Mouse (Mus musculus) heart, postnatal 14 days (tissue): Measurements from ENCODE around the gene Dsn1. TPM values are rescaled to one million over a fixed set of nuclear protein-coding genes. Genes with fewer than 3 reads are reported as not detected.

Experiments used
- DNase-seq, 2 experiments: peaks; one replicate each; pipeline ENCODE4 v3.0.0; 2021 to 2022
- intact Hi-C: fragments of 180-260 bp; cut with DNase I; formaldehyde crosslinking; loops from one replicate; pipeline ENCODE4 v1.15.1; 2025
- total RNA-seq, 2 experiments: library from RNA; stranded (reverse); gene quantifications; 2 replicates each; pipeline ENCODE4 v1.2.3; 2021

Gene Dsn1
- total RNA-seq, 2 experiments from 2014 or later, result 3.9 to 4.1 TPM

- intact Hi-C loops, result no loop called here
- DNase-seq, result peak; percentile 57 to 62
Measured at GRCm38 (mm10) chr2:157027106-157028008, 20.4 kb upstream of the Dsn1 start.

- DNase-seq, result no peak
- intact Hi-C loops, result no loop called here
Measured at GRCm38 (mm10) chr2:157021156-157021555, 14.2 kb upstream of the Dsn1 start.

- intact Hi-C loops, result no loop called here
- DNase-seq, result no peak
Measured at GRCm38 (mm10) chr2:157019228-157019627, 12.3 kb upstream of the Dsn1 start.

- DNase-seq, result no peak
- intact Hi-C loops, result no loop called here
Measured at GRCm38 (mm10) chr2:157016529-157017270, 9.7 kb upstream of the Dsn1 start.

- no peak for DNase-seq
- intact Hi-C loops, result no loop called here
Measured at GRCm38 (mm10) chr2:157012341-157012740, 5.4 kb upstream of the Dsn1 start.

- DNase-seq, result no peak
- intact Hi-C loops, result no loop called here
Measured at GRCm38 (mm10) chr2:157010634-157011310, 3.8 kb upstream of the Dsn1 start.

GRCm38 (mm10) chr2:157010121-157010520, 3.2 kb upstream of the Dsn1 start:
- no peak for DNase-seq
- intact Hi-C loops, result no loop called here

- DNase-seq, result no peak
- intact Hi-C loops, result no loop called here
Measured at GRCm38 (mm10) chr2:157008509-157008908, 1.6 kb upstream of the Dsn1 start.

GRCm38 (mm10) chr2:157007234-157007596, 261 bp upstream of the Dsn1 start:
- no peak for DNase-seq
- intact Hi-C loops, result no loop called here

- intact Hi-C loops, result no loop called here
- DNase-seq, result no peak
Measured at GRCm38 (mm10) chr2:157002321-157002720, 4.6 kb downstream of the Dsn1 start.

- DNase-seq, result no peak
- intact Hi-C loops, result loop anchor here (5.0 kb wide), 1 partner anchor 191 kb away; no protein-coding TSS in a partner anchor
Measured at GRCm38 (mm10) chr2:156998263-156998662, 8.7 kb downstream of the Dsn1 start.

GRCm38 (mm10) chr2:156996576-156996975, 10.4 kb downstream of the Dsn1 start:
- peak in 1 of 2 experiments; percentile 43 for DNase-seq
- intact Hi-C loops, result loop anchor here (2.0 to 5.0 kb wide), 3 partner anchors 92 to 189 kb away; no protein-coding TSS in a partner anchor

- DNase-seq, result peak; percentile 97
- intact Hi-C loops, result loop anchor here (5.0 kb wide), 1 partner anchor 129 kb away; the partner anchor contains the start of gene Rab5if
Measured at GRCm38 (mm10) chr2:156991470-156992319, 15.3 kb downstream of the Dsn1 start, which contains the start of gene Ndrg3. TSS of gene Ndrg3 (minus strand) at chr2:156992056.

- DNase-seq, result no peak
- intact Hi-C loops, result loop anchor here (5.0 kb wide), 1 partner anchor 129 kb away; the partner anchor contains the start of gene Rab5if
Measured at GRCm38 (mm10) chr2:156990727-156991431, 16.1 kb downstream of the Dsn1 start.

GRCm38 (mm10) chr2:156987316-156987715, 19.6 kb downstream of the Dsn1 start:
- DNase-seq, result no peak
- intact Hi-C loops, result no loop called here

- peak in 1 of 2 experiments; percentile 32 for DNase-seq
- intact Hi-C loops, result no loop called here
Measured at GRCm38 (mm10) chr2:156982864-156983263, 24.1 kb downstream of the Dsn1 start.

- no peak for DNase-seq
- intact Hi-C loops, result no loop called here
Measured at GRCm38 (mm10) chr2:156981291-156981690, 25.7 kb downstream of the Dsn1 start.

- DNase-seq, result no peak
- intact Hi-C loops, result no loop called here
Measured at GRCm38 (mm10) chr2:156980059-156980458, 26.9 kb downstream of the Dsn1 start.

- no peak for DNase-seq
- intact Hi-C loops, result no loop called here
Measured at GRCm38 (mm10) chr2:156976711-156977110, 30.2 kb downstream of the Dsn1 start.
